Mouse (Mus musculus) liver, adult 2 months (tissue): Measurements from ENCODE around the gene Tbcc.
A peak's percentile ranks its signal among the peaks of the same experiment; 100 is the strongest.

Experiments used
- CTCF ChIP-seq: fragments of 200-500 bp; IDR thresholded peaks from 2 replicates; pipeline ENCODE4 v1.5.1; 2011; ENCODE audit warnings: low read depth, low read length, control low read depth
- POLR2A ChIP-seq: fragments of 200-500 bp; IDR thresholded peaks from 2 replicates; pipeline ENCODE4 v1.6.1; 2011; ENCODE audit warnings: low read length, control low read depth; ENCODE audit not compliant: insufficient read depth; ENCODE audit errors: extremely low read depth

DNA sequence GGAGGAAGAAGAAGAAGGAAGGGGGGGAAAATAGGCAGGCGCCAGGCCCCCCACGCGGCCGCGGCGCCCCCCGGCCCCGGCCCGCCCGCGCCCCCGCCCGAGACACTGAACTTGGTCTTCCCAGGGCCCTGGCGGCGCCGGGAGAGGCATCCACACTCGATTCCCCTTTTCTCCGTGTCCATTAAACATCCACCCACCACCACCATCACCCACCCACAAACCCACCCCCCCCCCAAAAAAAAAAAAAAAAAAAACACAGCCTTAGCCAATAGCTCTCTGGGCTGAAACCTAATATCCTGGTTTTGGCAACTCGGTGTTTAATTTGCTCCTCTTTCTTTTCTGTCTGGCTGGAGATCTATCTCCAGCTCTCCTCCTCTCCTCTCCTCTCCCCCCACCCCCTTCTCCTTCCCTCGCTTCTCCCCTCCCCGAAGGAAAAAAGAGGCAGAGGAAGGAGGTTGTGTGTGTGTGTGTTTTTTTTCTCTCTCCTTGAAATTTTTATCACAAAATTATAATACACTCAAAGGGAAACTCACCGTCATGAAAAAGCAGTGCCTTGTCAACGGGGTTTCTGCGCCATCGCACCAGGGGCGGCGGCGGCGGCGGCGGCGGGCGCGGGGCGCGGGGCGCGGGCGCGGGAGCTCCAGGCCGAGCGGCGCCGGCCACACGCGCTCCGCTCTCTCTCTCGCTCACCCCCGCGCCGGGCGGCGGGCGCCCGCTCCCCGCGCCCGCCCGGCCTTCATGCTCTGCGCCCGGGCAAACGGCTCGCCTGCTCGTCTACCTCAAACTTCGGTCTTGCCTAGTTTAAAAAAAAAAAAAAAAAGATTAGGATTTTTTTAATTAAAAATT, 32.4 kb upstream of the Tbcc start, which contains the start of gene Bicral:
- TF ChIP-seq CTCF, result no peak
- 0 out of 2 replicates have a peak, but pooled peaks have one; percentile 11 for TF ChIP-seq POLR2A
